Mouse (Mus musculus) kidney, postnatal 0 days (tissue): ENCODE measurements at regions not wholly inside any gene's neighbourhood (a gene's known extent, or its start where the extent isn't known, plus 50 kb on each side); places are given as distances from the start of the nearest gene placed in this dataset.

Experiments
- ATAC-seq: fragments of 200-750 bp; cut with Nextera tagmentation; replicated peaks from 2 replicates; pipeline ENCODE4 v1.8.0; 2017; ENCODE audit warnings: low read depth, moderate number of reproducible peaks, moderate TSS enrichment, moderate library complexity; ENCODE audit not compliant: low FRiP score
- DNase-seq: peaks from one replicate; pipeline ENCODE4 v3.0.0-alpha.2; 2016; ENCODE audit warnings: low spot score
- H3K27ac ChIP-seq: fragments of 300-500 bp; sonication (generic); 2 replicates; pipeline ENCODE4 v1.5.1; 2014; ENCODE audit warnings: mild to moderate bottlenecking
- H3K27me3 ChIP-seq: fragments of 300-500 bp; sonication (generic); 2 replicates; pipeline ENCODE4 v1.6.1; 2014; ENCODE audit warnings: low read length, mixed read lengths; ENCODE audit not compliant: insufficient read depth
- H3K36me3 ChIP-seq: fragments of 300-500 bp; sonication (generic); 2 replicates; pipeline ENCODE4 v1.6.1; 2014; ENCODE audit warnings: low read length, mixed read lengths; ENCODE audit not compliant: insufficient read depth
- H3K4me1 ChIP-seq: fragments of 300-500 bp; sonication (generic); replicated peaks from 2 replicates; pipeline ENCODE4 v1.6.1; 2014; ENCODE audit warnings: antibody characterized with exemption, low read length, mixed read lengths; ENCODE audit not compliant: insufficient read depth
- H3K4me2 ChIP-seq: fragments of 300-500 bp; sonication (generic); 2 replicates; pipeline ENCODE4 v1.6.1; 2014; ENCODE audit warnings: mild to moderate bottlenecking, low read length, moderate library complexity, mixed read lengths
- H3K4me3 ChIP-seq: fragments of 300-500 bp; sonication (generic); replicated peaks from 2 replicates; pipeline ENCODE4 v1.5.1; 2014; ENCODE audit warnings: low read depth, low read length
- H3K9ac ChIP-seq: fragments of 300-500 bp; sonication (generic); 2 replicates; pipeline ENCODE4 v1.6.1; 2014; ENCODE audit warnings: low read depth, low read length
- H3K9me3 ChIP-seq: fragments of 300-500 bp; sonication (generic); replicated peaks from 2 replicates; pipeline ENCODE4 v1.6.1; 2016; ENCODE audit warnings: low read length, inconsistent platforms, mixed read lengths
- CTCF ChIP-seq: IDR thresholded peaks from 2 replicates; pipeline ENCODE4 v1.5.1; 2016; ENCODE audit warnings: antibody characterized with exemption, low read depth, mild to moderate bottlenecking, moderate library complexity
- WGBS: fragments of 180-500 bp; shearing (Covaris S2); extraction: QIAGEN DNeasy Blood & Tissue Kit; methylation state at CpG from one replicate; pipeline ENCODE4 v1.1.7; 2014; 5-methylcytosine and 5-hydroxymethylcytosine counted together

DNA sequence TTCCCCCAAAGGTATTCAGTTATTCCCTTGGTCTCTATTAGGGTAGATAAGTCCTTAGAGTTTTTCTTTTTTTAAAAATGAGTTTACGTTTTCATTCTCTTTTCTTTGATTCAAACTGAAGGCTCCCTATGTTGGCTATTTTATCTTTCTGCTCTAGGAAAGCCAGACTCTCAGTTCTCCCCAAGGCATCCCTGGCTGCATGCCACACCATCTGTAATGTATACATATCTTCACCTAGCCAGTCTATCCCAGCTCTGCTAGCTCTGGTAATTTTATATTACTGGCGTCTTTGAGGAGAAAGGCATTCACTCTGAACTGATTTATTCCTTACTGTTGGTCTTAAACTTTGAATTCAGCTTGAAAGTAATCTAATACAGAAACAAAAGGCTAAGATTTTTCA is 65.2 kb upstream of the Cabcoco1 start:
- Histone ChIP-seq H3K27me3 (no peaks in the 10 kb centered on the region), H3K9me3 (no peaks in the 10 kb centered on the region), H3K4me1 (no peaks in the 10 kb centered on the region), H3K4me2 (no peak overlapping the region), H3K4me3 (no peak overlapping the region), H3K9ac (no peak overlapping the region), H3K27ac (no peak overlapping the region), H3K36me3 (no peaks in the 10 kb centered on the region)
- 39% methylated on average over 2 of the region's 2 CpGs for WGBS
- ATAC-seq (no peak), DNase-seq (no peak)
- TF ChIP-seq CTCF: no peak

DNA sequence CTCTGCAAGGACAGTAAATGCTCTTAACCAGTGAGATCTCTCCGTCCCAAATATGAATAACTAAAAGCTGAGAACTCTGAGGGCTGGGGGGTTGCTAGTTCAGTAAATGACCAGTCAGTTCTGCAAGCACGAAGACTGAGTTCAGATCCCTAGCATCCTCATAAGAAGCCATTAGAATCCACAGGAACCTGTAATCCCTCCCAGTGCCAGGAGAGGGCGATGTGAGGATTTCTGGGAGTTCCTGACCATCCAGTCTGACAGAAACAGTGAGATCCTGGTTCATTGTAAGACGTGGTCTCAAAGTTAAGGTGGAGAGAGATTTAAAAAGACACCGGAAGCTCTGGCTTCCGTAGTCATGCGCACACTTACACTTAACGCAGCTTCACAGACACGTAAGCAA is 70.2 kb upstream of the Cabcoco1 start:
- H3K4me2 ChIP-seq: no peak overlapping the region
- no peaks in the 10 kb centered on the region for H3K4me1 ChIP-seq
- no peak overlapping the region for H3K9ac ChIP-seq
- no peak for ATAC-seq
- H3K4me3 ChIP-seq: no peak overlapping the region
- WGBS: 84% methylated on average over 9 of the region's 9 CpGs
- TF ChIP-seq CTCF: peak; percentile 57
- H3K27ac ChIP-seq: no peak overlapping the region
- no peaks in the 10 kb centered on the region for H3K36me3 ChIP-seq
- H3K9me3 ChIP-seq: no peaks in the 10 kb centered on the region
- no peak for DNase-seq
- no peaks in the 10 kb centered on the region for H3K27me3 ChIP-seq

DNA sequence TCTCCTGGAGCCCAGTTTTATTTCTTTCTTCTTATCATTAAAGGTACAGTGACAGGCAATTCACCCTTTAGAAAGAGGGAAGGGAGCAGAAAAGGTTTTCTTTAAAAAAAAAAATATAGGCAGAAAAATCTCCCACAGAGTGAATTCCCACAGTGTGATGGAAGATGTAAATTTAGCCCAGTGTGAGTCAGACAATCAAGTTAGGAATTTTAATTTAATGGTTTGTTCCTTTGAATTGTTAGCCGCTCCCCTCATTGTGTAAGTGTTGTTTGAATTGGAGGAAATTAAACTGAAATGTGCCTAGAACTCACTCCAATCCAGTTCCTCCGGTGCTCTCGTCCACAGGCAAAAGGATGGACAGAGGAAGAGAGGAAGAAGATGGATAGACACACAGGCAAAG is 71.0 kb upstream of the Cabcoco1 start:
- 65% methylated on average over 3 of the region's 3 CpGs for WGBS
- Histone ChIP-seq H3K4me2 (no peak overlapping the region), H3K9ac (no peak overlapping the region), H3K36me3 (no peaks in the 10 kb centered on the region), H3K27ac (no peak overlapping the region), H3K27me3 (no peaks in the 10 kb centered on the region), H3K4me3 (no peak overlapping the region), H3K4me1 (no peaks in the 10 kb centered on the region), H3K9me3 (no peaks in the 10 kb centered on the region)
- DNase-seq: no peak
- TF ChIP-seq CTCF: no peak
- ATAC-seq: no peak

GRCm38 (mm10) chr10:68623786-68624185 is 82.1 kb upstream of the Cabcoco1 start:
- Histone ChIP-seq H3K36me3 (no peaks in the 10 kb centered on the region), H3K9me3 (no peaks in the 10 kb centered on the region), H3K4me1 (no peaks in the 10 kb centered on the region), H3K27ac (no peak overlapping the region), H3K4me3 (no peak overlapping the region), H3K27me3 (no peaks in the 10 kb centered on the region), H3K9ac (no peak overlapping the region), H3K4me2 (no peak overlapping the region)
- 93% methylated on average over 5 of the region's 5 CpGs for WGBS
- ATAC-seq (no peak), DNase-seq (no peak)
- TF ChIP-seq CTCF: no peak

DNA sequence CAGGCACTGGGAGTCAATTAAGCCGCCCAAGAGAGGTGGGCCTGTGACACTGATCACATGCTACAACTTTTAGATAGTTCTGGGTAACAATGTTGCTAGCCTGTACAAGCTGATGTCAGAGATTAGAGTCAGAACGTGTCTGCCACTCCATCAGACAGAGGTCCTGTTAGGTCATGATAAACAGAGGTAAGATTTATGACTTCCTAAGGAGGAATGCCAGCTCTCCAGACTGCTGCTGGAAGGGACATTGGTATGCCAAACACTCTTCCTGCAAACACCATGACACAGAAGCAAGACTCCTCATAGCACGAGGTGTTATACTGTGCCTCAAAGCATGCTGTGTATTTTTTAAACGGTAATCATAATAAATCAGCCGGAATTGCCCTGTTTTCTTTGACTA is 83.6 kb upstream of the Cabcoco1 start:
- H3K9ac ChIP-seq: no peak overlapping the region
- H3K27me3 ChIP-seq: no peaks in the 10 kb centered on the region
- ATAC-seq (no peak), DNase-seq (no peak)
- no peak for TF ChIP-seq CTCF
- H3K4me2 ChIP-seq: no peak overlapping the region
- 24% methylated on average over 5 of the region's 5 CpGs for WGBS
- no peaks in the 10 kb centered on the region for H3K4me1 ChIP-seq
- H3K4me3 ChIP-seq: no peak overlapping the region
- no peak overlapping the region for H3K27ac ChIP-seq
- no peaks in the 10 kb centered on the region for H3K36me3 ChIP-seq
- H3K9me3 ChIP-seq: no peaks in the 10 kb centered on the region

DNA sequence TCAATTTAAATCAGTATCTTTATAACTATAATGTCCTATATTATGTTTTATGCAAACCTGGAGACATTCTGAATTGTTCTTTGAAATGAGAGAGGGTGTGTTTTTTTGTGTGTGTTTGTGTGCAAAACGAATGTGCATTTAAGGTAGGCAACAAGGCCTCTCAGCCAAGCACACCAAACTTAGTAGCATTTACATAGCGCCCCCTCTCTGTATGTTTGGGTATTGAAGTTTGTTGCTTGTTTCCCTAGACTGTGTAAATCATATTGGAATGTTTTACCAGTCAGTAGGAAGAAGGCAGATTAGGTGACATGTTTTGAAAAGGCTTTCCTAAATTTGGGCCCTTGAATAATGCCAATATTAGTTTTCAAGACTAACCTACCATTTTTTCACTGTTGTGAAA is 84.1 kb upstream of the Cabcoco1 start:
- H3K4me3 ChIP-seq: no peak overlapping the region
- ATAC-seq: no peak
- no peak overlapping the region for H3K9ac ChIP-seq
- WGBS: 48% methylated on average over 2 of the region's 2 CpGs
- H3K36me3 ChIP-seq: no peaks in the 10 kb centered on the region
- no peak overlapping the region for H3K27ac ChIP-seq
- no peak for DNase-seq
- peak; percentile 56 for TF ChIP-seq CTCF
- H3K4me1 ChIP-seq: no peaks in the 10 kb centered on the region
- no peaks in the 10 kb centered on the region for H3K9me3 ChIP-seq
- no peak overlapping the region for H3K4me2 ChIP-seq
- H3K27me3 ChIP-seq: no peaks in the 10 kb centered on the region

DNA sequence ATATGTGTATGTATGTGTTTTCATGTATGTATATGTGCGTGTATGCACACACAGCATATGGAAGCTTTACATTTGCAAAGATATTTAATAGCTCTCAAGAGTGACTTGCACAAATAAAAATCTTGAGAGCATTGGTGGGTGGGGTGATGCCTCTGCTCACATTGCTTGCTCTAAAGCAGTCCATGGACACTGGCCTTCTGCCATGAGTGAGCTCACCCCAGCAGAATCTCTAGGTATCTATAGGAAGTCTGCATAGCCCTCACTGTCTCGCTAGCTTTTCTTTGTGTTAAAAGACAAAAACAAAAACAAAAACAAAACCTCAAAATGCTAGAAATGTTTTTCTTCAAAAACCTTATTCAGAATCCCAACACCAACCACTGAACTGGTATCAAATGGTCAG is 87.8 kb upstream of the Cabcoco1 start:
- no peak for ATAC-seq
- Histone ChIP-seq H3K36me3 (no peaks in the 10 kb centered on the region), H3K27me3 (no peaks in the 10 kb centered on the region), H3K4me1 (no peaks in the 10 kb centered on the region), H3K4me2 (no peak overlapping the region), H3K27ac (no peak overlapping the region), H3K4me3 (no peak overlapping the region), H3K9ac (no peak overlapping the region), H3K9me3 (no peaks in the 10 kb centered on the region)
- no peak for DNase-seq
- no peak for TF ChIP-seq CTCF
- WGBS: 86% methylated on average over 2 of the region's 2 CpGs
